Mouse (Mus musculus): ENCODE measurements at regions not wholly inside any gene's neighbourhood (a gene's known extent, or its start where the extent isn't known, plus 50 kb on each side); places are given as distances from the start of the nearest gene placed in this dataset.

DNA sequence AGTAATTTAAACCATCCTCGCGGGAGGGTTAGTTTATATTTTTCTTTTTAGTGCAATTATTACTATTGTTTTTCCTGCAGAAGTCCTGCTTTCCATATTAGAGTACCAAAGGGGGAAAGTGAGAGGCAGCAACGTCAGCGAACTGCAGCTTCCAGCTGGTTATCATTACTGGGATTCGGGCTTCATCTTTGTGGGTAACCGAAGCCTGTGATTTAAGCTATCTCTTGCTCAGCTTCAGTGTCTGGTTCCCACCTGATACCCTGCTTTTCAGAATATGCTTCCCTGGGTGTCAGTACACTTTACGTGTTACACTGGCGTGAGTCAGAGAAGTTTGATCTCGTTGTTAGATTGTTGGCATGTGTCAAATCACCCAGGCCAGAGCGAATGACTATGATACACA lies 539.3 kb downstream of the Bnc2 start:
- TF ChIP-seq TAL1 (IDR thresholded peaks at IDR 0.05; ENCODE audit: low read length) (no peak), GATA1 (IDR thresholded peaks at IDR 0.05; ENCODE audit: low read length) (no peak)
